In genomic region chr8:46639852-46640251, GRCm38 (mm10) we compare ENCODE assay signal across 10 mouse cellular contexts. TPM values are rescaled to one million over a fixed set of nuclear protein-coding genes. Genes with fewer than 3 reads are reported as not detected.
DNase-seq lines count a peak whose midpoint lies in the region; ATAC-seq and TF ChIP-seq lines count a peak whose summit lies in the region.
"Had no signal": no experiment of that assay in that cellular context is flagged by ENCODE, and none has a peak within 500 bp of the region (broad histone marks: within the 10 kb centered on the region; RNA-seq: fewer than 3 reads in every experiment).

No protein-coding gene starts in this region.

- DNase-seq in gastrocnemius, adult 2 months, result no peak
- no peak for DNase-seq in gastrocnemius, postnatal 4 days (ENCODE audit: low spot score in 2 of 2)
- DNase-seq in lung, postnatal 0 days (ENCODE audit: low spot score), result peak; percentile 58
- no peak for DNase-seq in lung, adult 18-20 months
- no peak for DNase-seq in right cerebral cortex, postnatal 25 days
- DNase-seq in hindbrain, embryonic 11.5 days (ENCODE audit: low spot score), result no peak
- DNase-seq in layer of hippocampus, postnatal 36 days, result no peak
- DNase-seq: spleen, adult 18-20 months had no signal

- H3K36me3 ChIP-seq in lung, postnatal 0 days (ENCODE audit: insufficient read depth, low read length), result peaks cover 16% of the 10 kb centered on the region; the same call in 1 of the 2 replicates
- H3K36me3 ChIP-seq in liver, embryonic 12.5 days, result peaks cover 34% of the 10 kb centered on the region
- H3K36me3 ChIP-seq in hindbrain, embryonic 11.5 days (ENCODE audit: control insufficient read depth, insufficient read depth, low read length), result peaks cover 19% of the 10 kb centered on the region; the same call in 1 of the 2 replicates

- TF ChIP-seq EP300 in lung, postnatal 0 days (IDR thresholded peaks at IDR 0.05), result no peak

- no peak for TF ChIP-seq CTCF in gastrocnemius, adult 2 months (IDR thresholded peaks at IDR 0.05)
- no peak for TF ChIP-seq CTCF in lung, postnatal 0 days (IDR thresholded peaks at IDR 0.05)

- H3K4me1 ChIP-seq in lung, postnatal 0 days (ENCODE audit: insufficient read depth, low read depth, low read length), result no peaks in the 10 kb centered on the region
- H3K4me1 ChIP-seq in liver, embryonic 12.5 days, result peaks cover 18% of the 10 kb centered on the region
- H3K4me1 ChIP-seq in hindbrain, embryonic 11.5 days (replicated peaks; ENCODE audit: control insufficient read depth, insufficient read depth, low read length), result no peaks in the 10 kb centered on the region

- no peak overlapping the region for H3K4me2 ChIP-seq in lung, postnatal 0 days (replicated peaks; ENCODE audit: low read depth, low read length)
- H3K4me2 ChIP-seq in liver, embryonic 12.5 days, result no peak overlapping the region
- no peak overlapping the region for H3K4me2 ChIP-seq in hindbrain, embryonic 11.5 days (replicated peaks; ENCODE audit: low read depth, low read length)
- H3K4me2 ChIP-seq: midbrain, embryonic 11.5 days had no signal

- H3K27ac ChIP-seq in gastrocnemius, adult 2 months, result peak overlapping the region; percentile 66
- no peak overlapping the region for H3K27ac ChIP-seq in lung, postnatal 0 days (ENCODE audit: low read length)
- H3K27ac ChIP-seq in liver, embryonic 12.5 days, result peak overlapping the region; percentile 57
- H3K27ac ChIP-seq in hindbrain, embryonic 11.5 days (ENCODE audit: low read depth, low read length), result no peak overlapping the region

- WGBS in lung, postnatal 0 days, result 55% methylated on average over 5 of the region's 5 CpGs
- 36% methylated on average over 5 of the region's 5 CpGs for WGBS in liver, embryonic 12.5 days (ENCODE audit: insufficient replicate concordance)
- 95% methylated on average over 5 of the region's 5 CpGs for WGBS in hindbrain, embryonic 11.5 days

- H3K4me3 ChIP-seq in gastrocnemius, adult 2 months, result no peak overlapping the region
- H3K4me3 ChIP-seq in lung, postnatal 0 days (ENCODE audit: low read depth, low read length), result no peak overlapping the region
- no peak overlapping the region for H3K4me3 ChIP-seq in liver, embryonic 12.5 days
- no peak overlapping the region for H3K4me3 ChIP-seq in hindbrain, embryonic 11.5 days (ENCODE audit: low read depth, low read length)

- ATAC-seq in lung, postnatal 0 days, result peak; percentile 72
- ATAC-seq in liver, embryonic 12.5 days, result peak; percentile 65; the same call in 1 of the 2 replicates
- ATAC-seq in hindbrain, embryonic 11.5 days (ENCODE audit: low FRiP score), result no peak

- H3K27me3 ChIP-seq in lung, postnatal 0 days (replicated peaks; ENCODE audit: insufficient read depth, low read length), result no peaks in the 10 kb centered on the region
- H3K27me3 ChIP-seq in liver, embryonic 12.5 days (replicated peaks), result no peaks in the 10 kb centered on the region
- H3K27me3 ChIP-seq in hindbrain, embryonic 11.5 days (ENCODE audit: control insufficient read depth, insufficient read depth, low read length), result no peaks in the 10 kb centered on the region

- intact Hi-C loops in gastrocnemius, adult 2 months (cut with DNase I), result no loop called here

- H3K9ac ChIP-seq in lung, postnatal 0 days (replicated peaks; ENCODE audit: low read depth), result no peak overlapping the region
- no peak overlapping the region for H3K9ac ChIP-seq in liver, embryonic 12.5 days
- no peak overlapping the region for H3K9ac ChIP-seq in hindbrain, embryonic 11.5 days (ENCODE audit: low read depth, low read length)

- H3K9me3 ChIP-seq in lung, postnatal 0 days (ENCODE audit: low read length), result no peaks in the 10 kb centered on the region
- no peaks in the 10 kb centered on the region for H3K9me3 ChIP-seq in liver, embryonic 12.5 days (replicated peaks)
- H3K9me3 ChIP-seq in hindbrain, embryonic 11.5 days (ENCODE audit: control insufficient read depth, low read length), result no peaks in the 10 kb centered on the region

RNA-seq across cellular contexts. Expression of gene Casp3, which starts 22.8 kb away (rescaled TPM):
- 1 to 10 TPM; 1.3 to 1.8 TPM for total RNA-seq in gastrocnemius, adult 2 months (2021)
- 10 to 100 TPM; 29.9 to 31.7 TPM for total RNA-seq in gastrocnemius, postnatal 4 days (2021)
- 27.4 and 27.6 TPM in 2 replicates for polyA plus RNA-seq in lung, postnatal 0 days (2015; fragmentation: Nextera tagmentation; extraction: Ambion mirVana)
- polyA plus RNA-seq in liver, embryonic 12.5 days (2016; fragmentation: Nextera tagmentation; extraction: Ambion mirVana), result 94.0 and 94.6 TPM in 2 replicates
- polyA plus RNA-seq in hindbrain, embryonic 11.5 days (2014; fragmentation: Nextera tagmentation; extraction: Ambion mirVana), result 134 and 171 TPM in 2 replicates
- total RNA-seq in layer of hippocampus, postnatal 36 days (2021), result 10 to 100 TPM in 1 of 2 experiments, 1 to 10 TPM in 1; 9.8 to 12.7 TPM

RNA-seq across cellular contexts. Expression of gene Primpol, which starts 22.8 kb away (rescaled TPM):
- total RNA-seq in gastrocnemius, adult 2 months (2021), result 1 to 10 TPM; 1.4 to 2.1 TPM
- 1 to 10 TPM; 6.2 to 7.5 TPM for total RNA-seq in gastrocnemius, postnatal 4 days (2021)
- polyA plus RNA-seq in lung, postnatal 0 days (2015; fragmentation: Nextera tagmentation; extraction: Ambion mirVana), result 3.7 and 4.8 TPM in 2 replicates
- polyA plus RNA-seq in liver, embryonic 12.5 days (2016; fragmentation: Nextera tagmentation; extraction: Ambion mirVana), result 11.7 and 13.1 TPM in 2 replicates
- 9.3 and 10.0 TPM in 2 replicates for polyA plus RNA-seq in hindbrain, embryonic 11.5 days (2014; fragmentation: Nextera tagmentation; extraction: Ambion mirVana)
- total RNA-seq in layer of hippocampus, postnatal 36 days (2021), result 1 to 10 TPM; 4.2 to 4.8 TPM

Comparison
In these comparisons a context has a peak if more than half of its experiments do, and no peak if none do; other contexts are left out.
1. H3K27ac ChIP-seq: peak in gastrocnemius, adult 2 months (single experiment) and liver, embryonic 12.5 days (single experiment); none in lung, postnatal 0 days (single experiment) and hindbrain, embryonic 11.5 days (single experiment).